Comparison of ENCODE assay signal across 8 mouse cellular contexts in genomic region chr4:126532292-126532691, GRCm38 (mm10). TPM values are rescaled to one million over a fixed set of nuclear protein-coding genes. Genes with fewer than 3 reads are reported as not detected.
A peak's percentile ranks its signal among the peaks of the same experiment; 100 is the strongest.
DNase-seq lines count a peak whose midpoint lies in the region; ATAC-seq and TF ChIP-seq lines count a peak whose summit lies in the region.

No protein-coding gene starts in this region.

- TF ChIP-seq CTCF in kidney, postnatal 0 days (IDR thresholded peaks at IDR 0.05; ENCODE audit: low read depth), result no peak

- ATAC-seq in kidney, postnatal 0 days (replicated peaks; ENCODE audit: low FRiP score, low read depth), result no peak
- ATAC-seq in embryonic facial prominence, embryonic 14.5 days (ENCODE audit: low read depth), result no peak
- ATAC-seq in midbrain, embryonic 16.5 days, result no peak

- no peaks in the 10 kb centered on the region for H3K27me3 ChIP-seq in kidney, postnatal 0 days (ENCODE audit: insufficient read depth, low read length)
- H3K27me3 ChIP-seq in embryonic facial prominence, embryonic 14.5 days (replicated peaks; ENCODE audit: control insufficient read depth, insufficient read depth, low read length), result no peaks in the 10 kb centered on the region
- no peaks in the 10 kb centered on the region for H3K27me3 ChIP-seq in midbrain, embryonic 16.5 days (ENCODE audit: control insufficient read depth, insufficient read depth, low read depth, low read length)

- no peak for DNase-seq in kidney, postnatal 0 days (ENCODE audit: low spot score)
- DNase-seq in kidney, postnatal 4 days, result no peak
- no peak for DNase-seq in embryonic facial prominence, embryonic 14.5 days (ENCODE audit: low spot score)
- peak; percentile 7 for DNase-seq in induced T-regulatory cell, adult 2 months (ENCODE audit: low read depth)
- DNase-seq in layer of hippocampus, postnatal 14 days (ENCODE audit: low spot score in 2 of 2), result no peak
- DNase-seq in left cerebral cortex, postnatal 14 days (ENCODE audit: low spot score in 2 of 2), result no peak
- no peak for DNase-seq in embryo, embryonic 11 days

- H3K4me1 ChIP-seq in kidney, postnatal 0 days (replicated peaks; ENCODE audit: insufficient read depth, low read length), result no peaks in the 10 kb centered on the region; the same call in 1 of the 2 replicates
- no peaks in the 10 kb centered on the region for H3K4me1 ChIP-seq in embryonic facial prominence, embryonic 14.5 days (ENCODE audit: control insufficient read depth, insufficient read depth, low read length)
- peaks cover 13% of the 10 kb centered on the region for H3K4me1 ChIP-seq in midbrain, embryonic 16.5 days (ENCODE audit: control insufficient read depth, insufficient read depth, low read length)

- H3K9ac ChIP-seq in kidney, postnatal 0 days (ENCODE audit: low read depth, low read length), result peak overlapping the region; percentile 74
- H3K9ac ChIP-seq in embryonic facial prominence, embryonic 14.5 days (ENCODE audit: low read depth, low read length), result peak overlapping the region; percentile 86; the same call in 1 of the 2 replicates
- peak overlapping the region; percentile 95 for H3K9ac ChIP-seq in midbrain, embryonic 16.5 days (ENCODE audit: low read depth, low read length)

- peak overlapping the region; percentile 92 for H3K4me2 ChIP-seq in kidney, postnatal 0 days (ENCODE audit: low read length)
- peak overlapping the region; percentile 91 for H3K4me2 ChIP-seq in embryonic facial prominence, embryonic 14.5 days (ENCODE audit: low read depth, low read length)
- peak overlapping the region; percentile 83 for H3K4me2 ChIP-seq in midbrain, embryonic 16.5 days (ENCODE audit: low read length)

- H3K4me3 ChIP-seq in kidney, postnatal 0 days (replicated peaks; ENCODE audit: low read depth, low read length), result peak overlapping the region; percentile 68
- peak overlapping the region; percentile 91 for H3K4me3 ChIP-seq in embryonic facial prominence, embryonic 14.5 days (ENCODE audit: low read depth, low read length)
- peak overlapping the region; percentile 97 for H3K4me3 ChIP-seq in midbrain, embryonic 16.5 days (ENCODE audit: low read depth, low read length)

- no peaks in the 10 kb centered on the region for H3K36me3 ChIP-seq in kidney, postnatal 0 days (ENCODE audit: insufficient read depth, low read length)
- H3K36me3 ChIP-seq in embryonic facial prominence, embryonic 14.5 days (ENCODE audit: control insufficient read depth, insufficient read depth, low read length), result no peaks in the 10 kb centered on the region
- no peaks in the 10 kb centered on the region for H3K36me3 ChIP-seq in midbrain, embryonic 16.5 days (ENCODE audit: control insufficient read depth, insufficient read depth, low read length)

- no peak overlapping the region for H3K27ac ChIP-seq in kidney, postnatal 0 days
- H3K27ac ChIP-seq in embryonic facial prominence, embryonic 14.5 days (replicated peaks; ENCODE audit: low read depth, low read length), result no peak overlapping the region
- no peak overlapping the region; the same call in 1 of the 2 replicates for H3K27ac ChIP-seq in midbrain, embryonic 16.5 days (ENCODE audit: low read length)

- no peaks in the 10 kb centered on the region for H3K9me3 ChIP-seq in kidney, postnatal 0 days (replicated peaks; ENCODE audit: low read length)
- no peaks in the 10 kb centered on the region for H3K9me3 ChIP-seq in embryonic facial prominence, embryonic 14.5 days (ENCODE audit: control insufficient read depth, low read length)
- H3K9me3 ChIP-seq in midbrain, embryonic 16.5 days (replicated peaks; ENCODE audit: control insufficient read depth, low read length, poor library complexity, severe bottlenecking), result no peaks in the 10 kb centered on the region

- WGBS in kidney, postnatal 0 days, result 47% methylated on average over 5 of the region's 5 CpGs
- WGBS in embryonic facial prominence, embryonic 14.5 days, result 38% methylated on average over 5 of the region's 5 CpGs
- WGBS in midbrain, embryonic 16.5 days, result 22% methylated on average over 5 of the region's 5 CpGs

- intact Hi-C loops in left cerebral cortex, postnatal 14 days (cut with DNase I), result no loop called here

RNA-seq across cellular contexts. Expression of gene Ago4, which starts 1.0 kb away (rescaled TPM):
- polyA plus RNA-seq in kidney, postnatal 0 days (2015; fragmentation: Nextera tagmentation; extraction: Ambion mirVana), result 1.4 and 1.8 TPM in 2 replicates
- polyA plus RNA-seq in embryonic facial prominence, embryonic 14.5 days (2014; fragmentation: Nextera tagmentation; extraction: Ambion mirVana), result 2.6 and 2.7 TPM in 2 replicates
- polyA plus RNA-seq in midbrain, embryonic 16.5 days (2015; fragmentation: Nextera tagmentation; extraction: Ambion mirVana), result 8.4 and 11.6 TPM in 2 replicates
- total RNA-seq in layer of hippocampus, postnatal 14 days (2021), result 1 to 10 TPM; 6.4 to 6.7 TPM
- total RNA-seq in left cerebral cortex, postnatal 14 days (2021), result 1 to 10 TPM; 6.3 to 6.8 TPM

RNA-seq across cellular contexts. Expression of gene Clspn, which starts 24.4 kb away (rescaled TPM):
- polyA plus RNA-seq in kidney, postnatal 0 days (2015; fragmentation: Nextera tagmentation; extraction: Ambion mirVana), result 13.3 and 18.0 TPM in 2 replicates
- polyA plus RNA-seq in embryonic facial prominence, embryonic 14.5 days (2014; fragmentation: Nextera tagmentation; extraction: Ambion mirVana), result 28.0 and 32.5 TPM in 2 replicates
- polyA plus RNA-seq in midbrain, embryonic 16.5 days (2015; fragmentation: Nextera tagmentation; extraction: Ambion mirVana), result 3.4 and 3.9 TPM in 2 replicates
- 1 to 10 TPM; 2.5 to 2.6 TPM for total RNA-seq in layer of hippocampus, postnatal 14 days (2021)
- 1 to 10 TPM; 1.1 to 2.0 TPM for total RNA-seq in left cerebral cortex, postnatal 14 days (2021)
